Mouse (Mus musculus): ENCODE measurements around the gene Synpo2l. TPM values are rescaled to one million over a fixed set of nuclear protein-coding genes. Genes with fewer than 3 reads are reported as not detected.

The Synpo2l gene
- polyA plus RNA-seq, 1 experiment from 2014 or later = 3.5 TPM

DNA sequence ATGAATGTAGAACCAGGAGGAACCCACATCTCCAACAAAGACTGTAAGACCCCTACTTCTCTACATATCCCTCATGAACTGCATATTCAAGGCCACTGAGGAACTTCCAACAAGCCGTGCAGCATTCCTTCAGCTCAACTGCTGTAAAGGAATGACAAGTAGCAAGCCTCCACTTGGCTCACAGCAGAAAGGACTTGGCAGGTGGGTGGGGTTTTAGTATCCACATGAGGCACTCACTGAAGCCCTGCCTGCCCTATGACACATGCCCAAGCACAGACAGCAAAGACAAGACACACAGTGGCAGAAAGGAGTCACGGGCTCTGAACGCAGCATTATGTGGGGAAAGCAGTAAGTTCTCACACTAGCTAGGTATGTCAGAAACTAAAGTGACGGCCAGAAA is 58.0 kb downstream of the Synpo2l start:
- H3K27me3 ChIP-seq (replicated peaks) = no peaks in the 10 kb centered on the region
- no peak overlapping the region for H3K4me3 ChIP-seq
- H3K9me3 ChIP-seq = no peaks in the 10 kb centered on the region
- WGBS = 91% methylated on average over 4 of the region's 4 CpGs
- no peak overlapping the region for H3K27ac ChIP-seq
- no peak for ATAC-seq (ENCODE audit: low FRiP score, low read depth)
- H3K36me3 ChIP-seq = peaks cover 4% of the 10 kb centered on the region; the same call in 1 of the 2 replicates
- H3K4me2 ChIP-seq (replicated peaks) = no peak overlapping the region
- no peak overlapping the region for H3K9ac ChIP-seq
- H3K4me1 ChIP-seq = no peaks in the 10 kb centered on the region

DNA sequence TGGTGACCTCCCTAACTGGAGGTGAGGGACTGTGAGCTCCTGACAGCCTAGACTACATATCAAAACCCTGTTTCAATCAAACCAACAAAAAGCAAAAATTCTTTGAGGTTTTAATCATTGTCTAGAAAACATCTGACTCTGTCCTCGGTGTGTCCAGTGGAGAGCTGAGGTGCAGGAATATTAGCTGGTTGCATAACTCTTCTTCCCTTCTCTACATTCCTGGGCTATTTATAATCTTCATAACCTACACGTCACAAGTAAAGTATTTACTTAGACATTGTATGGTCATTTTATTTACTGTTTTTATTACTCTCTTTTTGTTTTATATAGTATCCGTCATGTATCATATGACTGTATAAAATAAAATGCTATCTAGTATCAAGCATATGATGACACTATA is 58.6 kb downstream of the Synpo2l start:
- peaks cover 4% of the 10 kb centered on the region; the same call in 1 of the 2 replicates for H3K36me3 ChIP-seq
- no peak overlapping the region for H3K9ac ChIP-seq
- H3K27me3 ChIP-seq (replicated peaks) = no peaks in the 10 kb centered on the region
- WGBS = 93% methylated on average over 3 of the region's 3 CpGs
- no peaks in the 10 kb centered on the region for H3K4me1 ChIP-seq
- no peak overlapping the region for H3K27ac ChIP-seq
- no peaks in the 10 kb centered on the region for H3K9me3 ChIP-seq
- no peak for ATAC-seq (ENCODE audit: low FRiP score, low read depth)
- H3K4me3 ChIP-seq = no peak overlapping the region
- no peak overlapping the region for H3K4me2 ChIP-seq (replicated peaks)

Small RNAs within 50 kb of the gene (microRNA-seq; reads per million reads assigned to microRNA genes)
- gene Mir6946 = not detected

Other genes with a start within 250 kb of the Synpo2l start
- gene Cfap70, start 216.1 kb downstream of the Synpo2l start, polyA plus RNA-seq (2016; fragmentation: Nextera tagmentation; extraction: Ambion mirVana) = 0.23 and 0.41 TPM in 2 replicates
- 14.4 and 14.6 TPM in 2 replicates for gene Anxa7, start 188.2 kb downstream of the Synpo2l start, polyA plus RNA-seq (2016; fragmentation: Nextera tagmentation; extraction: Ambion mirVana)
- 0.98 and 1.4 TPM in 2 replicates for gene Mss51, start 171.5 kb downstream of the Synpo2l start, polyA plus RNA-seq (2016; fragmentation: Nextera tagmentation; extraction: Ambion mirVana)
- 65.7 and 66.5 TPM in 2 replicates for gene Ppp3cb, start 121.8 kb downstream of the Synpo2l start, polyA plus RNA-seq (2016; fragmentation: Nextera tagmentation; extraction: Ambion mirVana)
- 11.9 and 12.9 TPM in 2 replicates for gene Usp54, start 27.3 kb downstream of the Synpo2l start, polyA plus RNA-seq (2016; fragmentation: Nextera tagmentation; extraction: Ambion mirVana)
- 0.20 and 0.37 TPM in 2 replicates for gene Myoz1, start 11.8 kb downstream of the Synpo2l start, polyA plus RNA-seq (2016; fragmentation: Nextera tagmentation; extraction: Ambion mirVana)
- gene Sec24c, start 6.0 kb upstream of the Synpo2l start, polyA plus RNA-seq (2016; fragmentation: Nextera tagmentation; extraction: Ambion mirVana) = 90.8 and 99.7 TPM in 2 replicates
- gene Fut11, start 26.6 kb upstream of the Synpo2l start, polyA plus RNA-seq (2016; fragmentation: Nextera tagmentation; extraction: Ambion mirVana) = 28.3 and 28.6 TPM in 2 replicates
- 219 and 228 TPM in 2 replicates for gene Chchd1, start 34.7 kb upstream of the Synpo2l start, polyA plus RNA-seq (2016; fragmentation: Nextera tagmentation; extraction: Ambion mirVana)
- gene Zswim8, start 39.2 kb upstream of the Synpo2l start, polyA plus RNA-seq (2016; fragmentation: Nextera tagmentation; extraction: Ambion mirVana) = 53.3 and 57.7 TPM in 2 replicates
- gene Ndst2, start 66.2 kb upstream of the Synpo2l start, polyA plus RNA-seq (2016; fragmentation: Nextera tagmentation; extraction: Ambion mirVana) = 22.0 and 23.4 TPM in 2 replicates
- 78.8 and 105 TPM in 2 replicates for gene Camk2g, start 125.7 kb upstream of the Synpo2l start, polyA plus RNA-seq (2016; fragmentation: Nextera tagmentation; extraction: Ambion mirVana)
- 0.18 and 0.55 TPM in 2 replicates for gene Plau, start 168.3 kb upstream of the Synpo2l start, polyA plus RNA-seq (2016; fragmentation: Nextera tagmentation; extraction: Ambion mirVana)